Mouse (Mus musculus) kidney, postnatal 36 days (tissue): ENCODE measurements at regions not wholly inside any gene's neighbourhood (a gene's known extent, or its start where the extent isn't known, plus 50 kb on each side); places are given as distances from the start of the nearest gene placed in this dataset.

Experiments
- DNase-seq, 2 experiments: peaks; one replicate each; pipeline ENCODE4 v3.0.0; 2021 to 2022; ENCODE audit warnings: mixed read lengths in 2 of 2

DNA sequence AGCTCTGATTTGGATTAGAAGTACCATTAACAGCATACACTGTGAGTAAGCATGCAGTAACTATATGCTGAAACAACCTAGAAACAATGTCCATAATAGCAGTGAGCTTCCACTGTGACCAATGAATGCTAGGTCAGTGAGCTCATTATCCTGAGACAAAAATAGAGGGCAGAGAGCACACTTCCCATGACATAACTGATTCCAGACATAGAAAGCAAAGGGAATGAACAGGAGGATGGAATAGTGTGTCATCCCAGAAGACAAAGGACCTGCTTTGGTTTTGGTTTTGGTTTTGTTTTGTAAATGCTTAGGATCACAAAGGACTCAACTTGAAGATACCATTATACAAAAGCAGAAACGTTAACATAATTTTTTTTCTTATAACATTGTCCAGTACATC, 150.8 kb upstream of the Nr3c2 start:
- no peak for DNase-seq

- DNase-seq, result no peak
Observed at GRCm38 (mm10) chr8:76750286-76750685, 149.0 kb upstream of the Nr3c2 start.

DNA sequence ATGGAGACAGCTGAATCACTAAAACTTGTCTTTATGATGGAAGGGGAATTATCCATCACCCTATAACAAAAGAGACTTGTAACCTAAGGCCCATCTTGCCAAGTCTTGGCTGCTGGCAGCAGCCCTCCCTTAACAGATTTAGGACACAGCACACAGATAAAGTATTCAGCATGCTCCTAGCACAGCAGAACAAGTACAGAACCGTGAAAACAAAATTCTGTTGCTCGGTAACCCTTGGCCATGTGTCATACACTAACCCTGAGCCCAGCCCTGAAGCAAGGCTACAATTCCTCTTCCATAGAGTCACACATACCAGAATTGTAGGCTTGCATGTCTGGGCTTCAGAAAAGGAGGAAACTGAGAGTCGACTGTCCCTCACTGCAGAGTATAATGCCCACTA, 145.1 kb upstream of the Nr3c2 start:
- no peak for DNase-seq

GRCm38 (mm10) chr8:76764201-76764600, 135.0 kb upstream of the Nr3c2 start:
- peak; percentile 50 to 62 for DNase-seq

- no peak for DNase-seq
Observed at GRCm38 (mm10) chr8:76768302-76768701, 130.9 kb upstream of the Nr3c2 start.

GRCm38 (mm10) chr8:76787744-76788143, 111.5 kb upstream of the Nr3c2 start:
- DNase-seq, result peak in 1 of 2 experiments; percentile 18

DNA sequence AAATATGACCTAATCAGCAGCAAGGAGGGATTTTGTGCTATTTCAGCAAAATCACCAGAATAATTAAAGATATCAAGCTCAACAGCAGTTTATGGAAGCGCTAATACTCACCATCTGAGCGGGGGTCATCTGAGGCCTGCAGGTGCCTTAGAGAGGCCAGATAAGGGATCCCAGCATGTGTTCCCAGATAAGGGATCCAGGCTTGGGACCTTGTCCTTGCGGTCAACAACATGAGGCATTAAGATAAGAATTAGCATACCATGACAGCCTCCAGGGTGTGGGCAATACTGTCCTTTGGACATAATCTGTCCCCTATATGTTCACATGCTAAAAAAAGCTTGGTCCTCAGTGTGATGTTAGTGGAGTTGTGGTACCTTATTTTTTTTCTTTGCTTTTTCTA, 105.4 kb upstream of the Nr3c2 start:
- DNase-seq, result no peak

GRCm38 (mm10) chr8:76799998-76800397, 99.2 kb upstream of the Nr3c2 start:
- DNase-seq, result no peak

GRCm38 (mm10) chr8:76823456-76823855, 75.8 kb upstream of the Nr3c2 start:
- DNase-seq, result no peak
